Mouse (Mus musculus): ENCODE measurements around the gene Znhit6.

DNA sequence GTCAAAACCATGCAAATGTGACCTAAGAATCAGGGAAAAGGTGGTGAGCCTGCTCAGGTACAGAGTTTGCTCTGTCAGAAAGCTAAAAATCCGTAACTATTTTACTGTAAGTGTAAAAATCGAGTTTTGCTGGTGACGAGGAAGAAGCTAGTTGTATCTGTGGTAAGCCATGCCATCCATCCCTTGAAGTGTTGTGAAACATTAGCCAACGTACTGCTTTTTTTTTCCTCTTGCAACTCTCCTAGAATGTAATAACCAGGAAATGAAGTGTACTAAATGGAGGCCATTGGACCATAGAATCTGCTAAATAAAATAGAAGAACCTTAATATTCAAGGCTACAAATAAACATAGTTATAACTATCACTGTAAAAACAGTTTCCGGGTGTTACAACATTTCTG lies 32.3 kb downstream of the Znhit6 start:
- TF ChIP-seq GATA1 (IDR thresholded peaks at IDR 0.05; ENCODE audit: low read length) (no peak), TAL1 (IDR thresholded peaks at IDR 0.05; ENCODE audit: low read length) (no peak)
